Mouse (Mus musculus) lung, embryonic 15.5 days (tissue): Measurements from ENCODE around the gene Olfr125. TPM values are rescaled to one million over a fixed set of nuclear protein-coding genes. Genes with fewer than 3 reads are reported as not detected.

ENCODE experiments used
- ATAC-seq: fragments of 200-750 bp; cut with Nextera tagmentation; 2 replicates; pipeline ENCODE4 v1.8.0; 2017; ENCODE audit warnings: moderate number of reproducible peaks, borderline replicate concordance; ENCODE audit not compliant: low FRiP score, low TSS enrichment; ENCODE audit errors: extremely low read depth
- H3K27ac ChIP-seq: fragments of 300-500 bp; sonication (generic); 2 replicates; pipeline ENCODE4 v1.5.1; 2015; ENCODE audit warnings: moderate library complexity, mild to moderate bottlenecking, inconsistent platforms
- H3K27me3 ChIP-seq: fragments of 300-500 bp; sonication (generic); 2 replicates; pipeline ENCODE4 v1.6.1; 2015; ENCODE audit warnings: inconsistent platforms
- H3K36me3 ChIP-seq: fragments of 300-500 bp; sonication (generic); 2 replicates; pipeline ENCODE4 v1.6.1; 2015; ENCODE audit warnings: inconsistent platforms
- H3K4me1 ChIP-seq: fragments of 300-500 bp; sonication (generic); 2 replicates; pipeline ENCODE4 v1.6.1; 2015; ENCODE audit warnings: inconsistent platforms
- H3K4me2 ChIP-seq: fragments of 300-500 bp; sonication (generic); 2 replicates; pipeline ENCODE4 v1.6.1; 2015; ENCODE audit warnings: inconsistent platforms, mild to moderate bottlenecking, moderate library complexity
- H3K4me3 ChIP-seq: fragments of 300-500 bp; sonication (generic); 2 replicates; pipeline ENCODE4 v1.5.1; 2015; ENCODE audit warnings: mild to moderate bottlenecking, inconsistent platforms
- H3K9ac ChIP-seq: fragments of 300-500 bp; sonication (generic); 2 replicates; pipeline ENCODE4 v1.6.1; 2015; ENCODE audit warnings: inconsistent platforms
- H3K9me3 ChIP-seq: fragments of 300-500 bp; sonication (generic); 2 replicates; pipeline ENCODE4 v1.6.1; 2016; ENCODE audit warnings: inconsistent platforms
- WGBS: fragments of 180-500 bp; shearing (Covaris S2); methylation state at CpG from one replicate; pipeline ENCODE4 v1.1.7; 2015; 5-methylcytosine and 5-hydroxymethylcytosine counted together
- polyA plus RNA-seq: library from polyadenylated mRNA; unstranded; fragments of >200 nt; fragmentation: Nextera tagmentation; extraction: Ambion mirVana; gene quantifications from 2 replicates; pipeline ENCODE4 v1.2.1, GENCODE M21; 2015

Gene Olfr125
- not detected in 2 replicates for polyA plus RNA-seq

- H3K4me2 ChIP-seq = no peak within 1 kb of the TSS
- no peaks in the 10 kb centered on the region for H3K36me3 ChIP-seq
- no peak within 1 kb of the TSS for H3K27ac ChIP-seq
- no peaks in the 10 kb centered on the region for H3K27me3 ChIP-seq
- no peak within 1 kb of the TSS for H3K9ac ChIP-seq
- ATAC-seq = no peak
- H3K4me1 ChIP-seq = no peaks in the 10 kb centered on the region
- H3K9me3 ChIP-seq = no peaks in the 10 kb centered on the region
- no peak within 1 kb of the TSS for H3K4me3 ChIP-seq
Observed at GRCm38 (mm10) chr17:37832649-37833048, at the start of gene Olfr125. Olfr125 (plus strand) TSS chr17:37832949.

- no peaks in the 10 kb centered on the region for H3K4me1 ChIP-seq
- no peak within 1 kb of the TSS for H3K9ac ChIP-seq
- no peaks in the 10 kb centered on the region for H3K9me3 ChIP-seq
- WGBS = 81% methylated on average over 2 of the region's 2 CpGs
- no peaks in the 10 kb centered on the region for H3K36me3 ChIP-seq
- no peak within 1 kb of the TSS for H3K4me2 ChIP-seq
- no peaks in the 10 kb centered on the region for H3K27me3 ChIP-seq
- no peak within 1 kb of the TSS for H3K27ac ChIP-seq
- no peak within 1 kb of the TSS for H3K4me3 ChIP-seq
- no peak for ATAC-seq
Observed at GRCm38 (mm10) chr17:37793229-37793628, 39.5 kb upstream of the Olfr125 start, which contains the start of gene Olfr123. Olfr123 (plus strand) TSS chr17:37793529.

GRCm38 (mm10) chr17:37799588-37799987 is 33.2 kb upstream of the Olfr125 start, which contains the start of gene Olfr124:
Olfr124 (plus strand) TSS chr17:37799888.
- H3K4me3 ChIP-seq = no peak within 1 kb of the TSS
- H3K36me3 ChIP-seq = no peaks in the 10 kb centered on the region
- no peaks in the 10 kb centered on the region for H3K4me1 ChIP-seq
- WGBS = 76% methylated on average over 3 of the region's 3 CpGs
- no peaks in the 10 kb centered on the region for H3K9me3 ChIP-seq
- no peak within 1 kb of the TSS for H3K4me2 ChIP-seq
- no peaks in the 10 kb centered on the region for H3K27me3 ChIP-seq
- H3K9ac ChIP-seq = no peak within 1 kb of the TSS
- H3K27ac ChIP-seq = no peak within 1 kb of the TSS
- ATAC-seq = no peak

DNA sequence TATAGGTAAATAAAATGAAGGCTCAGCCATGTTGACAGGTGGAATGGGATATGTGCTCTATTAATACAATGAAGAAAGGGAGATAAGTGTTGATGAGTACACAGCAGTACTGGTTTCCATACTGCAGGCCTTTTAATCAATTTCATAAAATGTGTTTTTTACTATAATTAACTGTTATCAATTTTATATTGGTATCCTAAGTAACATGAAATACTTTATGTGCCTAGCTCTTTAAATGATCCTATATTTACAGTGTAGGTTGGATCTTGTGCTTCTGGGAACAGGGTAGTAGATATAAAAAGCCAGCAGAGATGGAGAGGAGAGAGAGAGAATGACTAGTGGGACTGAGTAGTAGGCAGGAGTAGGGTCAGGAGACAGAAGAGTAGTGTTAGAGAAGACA is 14.4 kb downstream of the Olfr125 start, which contains the start of gene Olfr126:
Olfr126 (plus strand) TSS at position 301 of the 400 bp plus-strand sequence.
- H3K4me3 ChIP-seq = no peak within 1 kb of the TSS

DNA sequence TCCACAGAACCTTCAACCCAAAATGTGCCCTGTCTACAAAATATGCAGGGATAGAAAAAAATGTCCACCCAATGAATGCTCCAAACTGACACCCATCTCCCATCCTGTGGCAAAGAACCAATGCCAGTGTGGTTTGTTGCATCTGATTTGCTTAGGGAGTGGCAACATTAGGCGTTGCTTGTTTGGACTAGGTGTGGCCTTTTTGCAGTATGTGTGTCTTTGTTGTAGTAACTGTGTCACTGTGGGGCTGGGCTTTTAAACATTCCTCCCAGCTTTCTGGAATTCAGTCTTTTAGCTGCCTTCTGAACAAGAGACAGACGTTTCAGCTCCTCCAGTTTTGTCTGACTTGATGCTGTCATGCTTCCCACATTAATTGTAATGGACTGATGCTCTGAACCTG is 31.2 kb downstream of the Olfr125 start:
- Histone ChIP-seq H3K27ac (no peak overlapping the region), H3K9ac (no peak overlapping the region), H3K4me2 (no peak overlapping the region), H3K4me3 (no peak overlapping the region), H3K9me3 (no peaks in the 10 kb centered on the region), H3K4me1 (no peaks in the 10 kb centered on the region), H3K27me3 (no peaks in the 10 kb centered on the region), H3K36me3 (no peaks in the 10 kb centered on the region)
- ATAC-seq = no peak
- WGBS = 66% methylated on average over 2 of the region's 2 CpGs

More for the DNA sequence above, 14.4 kb downstream of the Olfr125 start, which contains the start of gene Olfr126:
- H3K4me2 ChIP-seq = no peak within 1 kb of the TSS
- no peak for ATAC-seq
- no peaks in the 10 kb centered on the region for H3K9me3 ChIP-seq
- H3K9ac ChIP-seq = no peak within 1 kb of the TSS
- no peaks in the 10 kb centered on the region for H3K36me3 ChIP-seq
- no peaks in the 10 kb centered on the region for H3K4me1 ChIP-seq
- H3K27me3 ChIP-seq = no peaks in the 10 kb centered on the region
- H3K27ac ChIP-seq = no peak within 1 kb of the TSS

- Histone ChIP-seq H3K9ac (no peak overlapping the region), H3K27me3 (no peaks in the 10 kb centered on the region), H3K36me3 (no peaks in the 10 kb centered on the region), H3K4me2 (no peak overlapping the region), H3K9me3 (no peaks in the 10 kb centered on the region), H3K4me3 (no peak overlapping the region), H3K4me1 (no peaks in the 10 kb centered on the region), H3K27ac (no peak overlapping the region)
- 16% methylated on average over 8 of the region's 8 CpGs for WGBS
- ATAC-seq = no peak
Observed at GRCm38 (mm10) chr17:37869676-37870205, 37.0 kb downstream of the Olfr125 start.

GRCm38 (mm10) chr17:37873830-37874229 is 41.1 kb downstream of the Olfr125 start:
- H3K4me1 ChIP-seq = no peaks in the 10 kb centered on the region
- no peak overlapping the region for H3K4me2 ChIP-seq
- no peak overlapping the region for H3K27ac ChIP-seq
- no peak overlapping the region for H3K9ac ChIP-seq
- no peak overlapping the region for H3K4me3 ChIP-seq
- no peaks in the 10 kb centered on the region for H3K9me3 ChIP-seq
- no peak for ATAC-seq
- H3K36me3 ChIP-seq = no peaks in the 10 kb centered on the region
- H3K27me3 ChIP-seq = no peaks in the 10 kb centered on the region
- 78% methylated on average over 3 of the region's 3 CpGs for WGBS

Other genes with a start within 250 kb of the Olfr125 start
- not detected in 2 replicates for gene Olfr114, start 240.2 kb upstream of the Olfr125 start, polyA plus RNA-seq
- gene Olfr115, start 205.8 kb upstream of the Olfr125 start, polyA plus RNA-seq = not detected in 2 replicates
- gene Olfr116, start 205.8 kb upstream of the Olfr125 start, polyA plus RNA-seq = not detected in 2 replicates
- not detected in 2 replicates for gene Olfr117, start 169.2 kb upstream of the Olfr125 start, polyA plus RNA-seq
- not detected in 2 replicates for gene Olfr118, start 166.0 kb upstream of the Olfr125 start, polyA plus RNA-seq
- gene Olfr119, start 136.4 kb upstream of the Olfr125 start, polyA plus RNA-seq = not detected in 2 replicates
- not detected in 2 replicates for gene Olfr120, start 111.1 kb upstream of the Olfr125 start, polyA plus RNA-seq
- not detected in 2 replicates for gene Olfr121, start 84.1 kb upstream of the Olfr125 start, polyA plus RNA-seq
- gene Olfr122, start 64.3 kb upstream of the Olfr125 start, polyA plus RNA-seq = not detected in 2 replicates
- gene Olfr123, start 39.4 kb upstream of the Olfr125 start, polyA plus RNA-seq = not detected in 2 replicates
- gene Olfr124, start 33.1 kb upstream of the Olfr125 start, polyA plus RNA-seq = not detected in 2 replicates
- not detected in 2 replicates for gene Olfr126, start 14.5 kb downstream of the Olfr125 start, polyA plus RNA-seq
- gene Olfr127, start 67.5 kb downstream of the Olfr125 start, polyA plus RNA-seq = not detected in 2 replicates
- not detected in 2 replicates for gene Olfr128, start 87.6 kb downstream of the Olfr125 start, polyA plus RNA-seq
- gene Olfr761, start 120.1 kb downstream of the Olfr125 start, polyA plus RNA-seq = not detected in 2 replicates
- gene Olfr129, start 227.1 kb downstream of the Olfr125 start, polyA plus RNA-seq = not detected in 2 replicates
- not detected in 2 replicates for gene Olfr130, start 231.0 kb downstream of the Olfr125 start, polyA plus RNA-seq